Mouse (Mus musculus) kidney, postnatal 25 days (tissue): ENCODE data around the gene Hipk2.

Source experiments
- DNase-seq, 2 experiments: peaks; one replicate each; pipeline ENCODE4 v3.0.0; 2021; ENCODE audit warnings: mixed read lengths in 2 of 2

The Hipk2 gene

GRCm38 (mm10) chr6:38826857-38827256 is 49.1 kb downstream of the Hipk2 start:
- no peak for DNase-seq

GRCm38 (mm10) chr6:38825886-38826285 is 50.1 kb downstream of the Hipk2 start:
- DNase-seq, result no peak

GRCm38 (mm10) chr6:38823827-38824226 is 52.1 kb downstream of the Hipk2 start:
- no peak for DNase-seq

DNA sequence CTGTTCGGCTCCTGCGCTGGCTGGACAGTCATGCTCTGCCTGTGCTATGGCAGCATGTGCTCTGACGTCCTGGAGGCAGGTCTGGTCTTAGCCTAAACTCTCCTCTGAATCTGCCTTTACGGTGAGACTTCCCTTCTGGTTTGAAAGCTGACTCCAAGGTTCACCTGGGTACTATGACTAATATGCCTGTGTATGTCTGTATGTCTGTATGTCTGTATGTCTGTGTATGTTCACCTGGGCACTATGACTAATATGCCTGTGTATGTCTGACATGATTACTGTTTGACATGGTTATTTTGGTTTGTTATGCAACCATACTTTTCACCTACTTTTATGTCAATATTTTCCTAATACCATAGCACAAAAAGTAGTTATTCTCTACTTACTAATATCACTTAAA is 52.8 kb downstream of the Hipk2 start:
- no peak for DNase-seq

DNA sequence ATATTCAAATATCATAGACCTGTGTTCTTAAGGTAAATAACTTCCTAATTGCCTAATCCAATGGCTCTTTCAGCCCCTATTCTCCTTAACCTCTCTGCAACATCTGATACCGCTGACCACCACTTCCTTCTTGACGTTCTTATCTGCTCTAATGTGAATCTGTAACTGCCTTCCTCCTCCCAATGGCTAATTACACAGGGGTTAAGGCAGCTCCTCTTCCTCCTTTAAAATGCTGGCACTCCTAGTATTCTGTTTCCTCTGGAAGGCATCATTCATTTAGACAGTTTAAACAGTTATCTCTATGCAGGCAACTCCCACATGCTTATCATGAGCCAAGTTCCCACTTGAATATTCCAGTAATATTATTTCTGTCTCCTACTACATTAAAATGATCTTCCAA is 54.3 kb downstream of the Hipk2 start:
- DNase-seq, result no peak

GRCm38 (mm10) chr6:38820862-38821261 is 55.1 kb downstream of the Hipk2 start:
- DNase-seq, result no peak

DNA sequence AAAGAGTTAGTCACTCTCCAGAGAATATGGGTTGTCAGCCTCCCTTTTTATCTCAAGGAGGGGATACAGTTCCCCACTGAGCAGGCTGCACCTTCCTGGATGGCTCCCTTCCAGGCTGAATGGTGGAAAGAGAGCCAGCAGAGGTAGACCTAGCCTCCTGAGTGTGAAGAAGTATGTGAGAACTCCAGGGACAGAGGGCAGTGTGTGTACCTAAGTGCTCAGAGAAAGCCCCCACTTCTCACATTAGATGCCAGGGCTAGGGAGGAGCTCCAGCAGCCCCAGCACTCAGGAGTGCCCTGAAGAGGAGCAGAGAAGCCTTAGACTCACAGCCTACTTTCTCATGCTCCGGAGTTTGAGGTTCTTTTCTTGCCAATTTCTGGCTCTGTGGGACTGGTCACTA is 59.7 kb downstream of the Hipk2 start:
- no peak for DNase-seq

- DNase-seq, result no peak
Observed at GRCm38 (mm10) chr6:38815582-38815981, 60.4 kb downstream of the Hipk2 start.

GRCm38 (mm10) chr6:38814690-38815089 is 61.3 kb downstream of the Hipk2 start:
- DNase-seq, result no peak

- DNase-seq, result no peak
Observed at GRCm38 (mm10) chr6:38811459-38812145, 64.4 kb downstream of the Hipk2 start.

GRCm38 (mm10) chr6:38810121-38810475 is 65.9 kb downstream of the Hipk2 start:
- no peak for DNase-seq

- DNase-seq, result peak; percentile 40 to 60
Observed at GRCm38 (mm10) chr6:38809396-38810120, 66.4 kb downstream of the Hipk2 start.

DNA sequence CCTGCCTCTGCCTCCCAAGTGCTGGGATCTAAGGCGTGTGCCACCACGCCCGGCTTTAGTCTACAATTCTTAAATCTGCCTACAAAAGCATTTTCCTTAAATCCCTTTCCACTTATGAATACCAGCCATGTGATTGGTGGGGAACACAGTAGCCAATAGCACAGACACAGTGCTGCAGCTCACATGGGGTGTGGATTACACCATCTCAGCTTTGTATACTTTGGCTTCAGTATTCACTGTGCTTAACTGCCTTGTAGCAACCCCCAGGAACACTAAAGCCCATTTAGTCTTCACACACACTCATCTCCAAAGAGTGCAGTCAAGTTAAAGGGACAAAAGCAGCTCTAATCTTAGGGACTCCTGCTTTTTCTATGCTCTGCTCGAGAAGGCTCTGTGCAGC is 67.6 kb downstream of the Hipk2 start:
- no peak for DNase-seq

- no peak for DNase-seq
Observed at GRCm38 (mm10) chr6:38806963-38807445, 69.0 kb downstream of the Hipk2 start.

DNA sequence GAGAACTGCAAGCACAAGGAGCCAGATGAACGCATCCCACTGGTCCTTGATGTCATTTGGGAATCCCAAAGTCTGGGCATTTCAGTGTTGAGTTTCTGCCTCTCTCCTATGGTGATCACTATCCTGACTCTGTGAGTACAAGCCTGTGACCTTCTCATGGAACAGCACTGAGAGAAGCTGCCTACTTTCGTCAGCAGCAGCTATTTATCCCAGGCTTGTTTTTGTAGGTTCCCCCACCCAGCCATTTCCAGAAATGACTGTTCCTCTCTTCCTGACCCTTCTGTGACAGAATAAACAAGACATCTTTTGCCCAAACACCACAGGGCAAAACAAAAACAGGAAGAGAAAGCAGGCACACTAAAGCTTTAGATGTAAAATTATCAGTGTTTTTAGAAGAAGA is 70.4 kb downstream of the Hipk2 start:
- no peak for DNase-seq

DNA sequence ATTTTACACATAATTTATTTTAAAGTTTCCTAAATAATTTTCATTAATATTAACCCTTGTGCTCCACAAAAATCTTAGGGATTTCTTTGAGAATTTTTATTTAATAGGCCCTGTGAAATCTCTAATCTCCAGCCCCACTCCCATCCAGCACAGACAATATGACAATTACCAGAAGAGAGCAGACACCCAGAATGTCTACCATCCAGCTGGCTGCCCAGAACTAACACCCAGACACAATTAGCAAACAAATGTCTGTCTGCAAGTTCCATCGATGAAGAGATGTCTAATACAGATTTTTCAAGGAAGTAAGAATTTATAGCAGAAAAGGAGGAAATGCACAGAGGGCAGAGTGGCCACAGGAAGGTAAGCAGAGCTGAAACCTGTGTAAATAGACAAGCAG is 74.7 kb downstream of the Hipk2 start:
- DNase-seq, result no peak

DNA sequence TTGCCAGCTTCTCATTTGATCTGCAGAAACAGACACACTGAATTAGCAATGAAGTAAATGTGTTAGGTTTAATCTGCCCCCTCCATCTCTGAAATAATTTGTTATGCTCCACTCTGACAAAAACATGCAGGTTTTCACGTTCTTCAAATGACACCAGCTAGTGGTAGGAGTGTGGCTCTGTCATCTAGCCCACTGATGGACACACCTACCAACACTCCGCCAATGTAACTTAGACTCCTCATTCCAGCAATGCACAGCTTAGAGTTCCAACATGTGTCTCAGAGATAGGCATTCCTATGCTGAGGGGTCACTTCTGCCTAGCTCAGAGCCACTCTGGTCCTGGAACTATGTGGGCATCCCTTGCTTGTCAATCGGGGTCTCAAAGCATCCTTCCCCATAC is 78.4 kb downstream of the Hipk2 start:
- DNase-seq, result no peak

DNA sequence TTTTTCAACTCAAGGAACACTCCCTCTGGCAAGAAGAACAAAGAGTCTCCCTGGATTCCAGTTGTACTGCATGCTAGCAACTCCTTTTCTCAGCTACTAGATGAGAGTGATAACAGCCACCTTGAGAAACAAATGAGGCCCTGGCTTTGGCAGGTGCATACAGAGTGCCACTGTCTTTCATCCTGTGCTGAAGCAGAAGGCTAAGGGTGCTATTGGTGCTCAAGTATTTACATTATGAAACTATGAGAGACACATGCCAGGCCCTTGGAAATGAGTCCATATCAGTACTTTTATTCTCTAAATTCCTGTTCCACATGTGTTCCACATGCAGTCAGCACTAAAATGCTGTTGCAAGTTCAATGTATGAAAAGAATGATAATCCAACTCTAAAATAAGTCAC is 79.0 kb downstream of the Hipk2 start:
- no peak for DNase-seq

- no peak for DNase-seq
Observed at GRCm38 (mm10) chr6:38796388-38796787, 79.6 kb downstream of the Hipk2 start.

DNA sequence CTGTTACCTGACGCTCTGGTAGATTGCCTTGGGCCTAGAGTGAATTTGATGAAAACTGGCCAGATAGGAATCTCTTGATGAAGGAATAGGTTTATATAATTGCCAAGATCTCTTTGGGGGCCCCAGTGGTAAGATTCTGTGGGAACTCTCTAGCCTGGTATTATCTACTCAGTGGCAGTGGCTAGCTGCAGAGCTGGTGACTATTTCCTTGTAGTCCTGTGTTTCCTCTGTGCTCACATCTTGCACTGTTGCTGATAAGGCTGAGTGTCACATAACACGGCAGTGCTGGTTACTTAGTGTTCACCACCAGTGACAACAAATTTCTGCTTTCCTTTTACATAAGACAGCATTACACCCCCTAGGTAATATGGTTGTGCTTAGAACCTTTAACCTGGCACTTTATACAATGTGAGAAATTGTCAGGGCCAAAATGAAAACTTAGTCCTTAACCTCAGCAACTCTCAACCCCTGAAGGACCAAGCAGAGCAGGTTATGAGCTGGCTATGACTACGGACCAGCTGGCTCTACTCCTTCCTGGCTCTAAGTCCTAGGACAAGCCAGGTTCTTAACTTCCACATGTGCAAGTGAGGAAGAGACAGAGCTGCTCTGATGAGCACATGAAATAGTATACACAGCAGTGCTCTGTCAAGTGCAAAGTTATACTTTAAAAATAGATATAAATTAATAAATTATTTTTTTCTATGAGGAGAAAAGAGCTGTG is 80.7 kb downstream of the Hipk2 start:
- DNase-seq, result no peak

DNA sequence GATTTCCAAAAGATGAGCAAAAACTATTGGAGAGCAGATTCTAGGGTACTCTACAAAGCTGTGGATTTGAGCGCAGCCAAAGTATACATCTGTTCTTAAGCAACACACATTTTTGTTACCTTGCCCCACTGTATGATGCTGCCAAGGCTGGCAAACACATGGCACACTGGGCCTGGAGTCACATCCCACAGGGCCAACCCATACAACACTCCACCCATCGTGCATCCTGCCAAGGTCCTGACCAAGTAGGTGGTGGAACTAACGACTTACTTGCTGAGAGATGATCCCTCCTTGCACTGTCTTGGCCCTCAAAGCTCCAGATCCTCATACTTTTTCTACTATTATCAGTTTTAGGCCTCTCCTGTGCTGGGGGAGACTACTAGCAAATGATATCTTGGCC is 83.0 kb downstream of the Hipk2 start:
- no peak for DNase-seq

DNA sequence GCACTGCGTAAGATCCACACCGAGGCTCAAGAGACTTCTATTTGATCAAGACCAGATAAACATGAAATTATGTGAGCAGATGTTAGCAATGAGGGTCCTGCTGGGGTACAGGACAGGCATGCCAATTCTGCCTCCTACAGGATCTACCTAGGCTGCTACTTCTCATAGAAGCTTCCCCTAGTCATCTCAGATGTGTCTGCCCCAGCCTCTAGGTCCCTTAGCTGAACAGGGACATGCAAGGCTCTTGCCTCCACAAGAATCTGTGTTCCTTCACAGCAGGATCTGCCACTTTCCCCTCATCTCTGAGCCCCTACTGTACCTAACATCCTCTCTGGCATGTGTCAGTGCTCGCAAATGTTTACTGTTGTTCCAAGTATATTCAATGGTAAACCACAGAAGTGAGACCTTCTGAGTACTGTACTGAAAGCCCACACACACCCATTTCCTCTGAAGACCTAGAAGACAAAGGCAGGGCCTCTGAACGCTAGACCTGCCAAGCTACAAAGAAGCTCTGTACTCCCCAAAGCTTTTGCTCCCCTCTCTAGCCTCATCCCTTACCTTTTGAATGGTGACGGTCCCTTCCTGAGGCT is 86.6 kb downstream of the Hipk2 start:
- DNase-seq, result no peak

- no peak for DNase-seq
Observed at GRCm38 (mm10) chr6:38787811-38788509, 88.0 kb downstream of the Hipk2 start.
